Mouse (Mus musculus) heart, embryonic 10.5 days (tissue): ENCODE data around the gene Crmp1. TPM values are rescaled to one million over a fixed set of nuclear protein-coding genes. Genes with fewer than 3 reads are reported as not detected.
A peak's percentile ranks its signal among the peaks of the same experiment; 100 is the strongest.

Experiments used
- DNase-seq: peaks from one replicate; pipeline ENCODE4 v3.0.0-alpha.2; 2017; ENCODE audit warnings: low spot score
- H3K27ac ChIP-seq: fragments of 300-500 bp; sonication (generic); 2 replicates; pipeline ENCODE4 v1.5.1; 2016; ENCODE audit warnings: mild to moderate bottlenecking
- H3K27me3 ChIP-seq: fragments of 300-500 bp; sonication (generic); 2 replicates; pipeline ENCODE4 v1.6.1; 2016; ENCODE audit warnings: mild to moderate bottlenecking; ENCODE audit not compliant: poor library complexity, insufficient read depth, severe bottlenecking
- H3K36me3 ChIP-seq: fragments of 300-500 bp; sonication (generic); 2 replicates; pipeline ENCODE4 v1.6.1; 2016; ENCODE audit warnings: mild to moderate bottlenecking, moderate library complexity
- H3K4me1 ChIP-seq: fragments of 300-500 bp; sonication (generic); 2 replicates; pipeline ENCODE4 v1.6.1; 2016; ENCODE audit warnings: mild to moderate bottlenecking
- H3K4me3 ChIP-seq: fragments of 300-500 bp; sonication (generic); 2 replicates; pipeline ENCODE4 v1.5.1; 2016; ENCODE audit warnings: mild to moderate bottlenecking, moderate library complexity
- H3K9me3 ChIP-seq: fragments of 300-500 bp; sonication (generic); 2 replicates; pipeline ENCODE4 v1.6.1; 2016; ENCODE audit warnings: mild to moderate bottlenecking, moderate library complexity
- WGBS: fragments of 180-500 bp; shearing (Covaris S2); methylation state at CpG from one replicate; pipeline ENCODE4 v1.1.7; 2016; 5-methylcytosine and 5-hydroxymethylcytosine counted together
- polyA plus RNA-seq: library from polyadenylated mRNA; unstranded; fragments of >200 nt; fragmentation: Nextera tagmentation; extraction: Ambion mirVana; gene quantifications from 2 replicates; pipeline ENCODE4 v1.2.1, GENCODE M21; 2016

The Crmp1 gene
- polyA plus RNA-seq, 1 experiment from 2014 or later, result 25.2 TPM

DNA sequence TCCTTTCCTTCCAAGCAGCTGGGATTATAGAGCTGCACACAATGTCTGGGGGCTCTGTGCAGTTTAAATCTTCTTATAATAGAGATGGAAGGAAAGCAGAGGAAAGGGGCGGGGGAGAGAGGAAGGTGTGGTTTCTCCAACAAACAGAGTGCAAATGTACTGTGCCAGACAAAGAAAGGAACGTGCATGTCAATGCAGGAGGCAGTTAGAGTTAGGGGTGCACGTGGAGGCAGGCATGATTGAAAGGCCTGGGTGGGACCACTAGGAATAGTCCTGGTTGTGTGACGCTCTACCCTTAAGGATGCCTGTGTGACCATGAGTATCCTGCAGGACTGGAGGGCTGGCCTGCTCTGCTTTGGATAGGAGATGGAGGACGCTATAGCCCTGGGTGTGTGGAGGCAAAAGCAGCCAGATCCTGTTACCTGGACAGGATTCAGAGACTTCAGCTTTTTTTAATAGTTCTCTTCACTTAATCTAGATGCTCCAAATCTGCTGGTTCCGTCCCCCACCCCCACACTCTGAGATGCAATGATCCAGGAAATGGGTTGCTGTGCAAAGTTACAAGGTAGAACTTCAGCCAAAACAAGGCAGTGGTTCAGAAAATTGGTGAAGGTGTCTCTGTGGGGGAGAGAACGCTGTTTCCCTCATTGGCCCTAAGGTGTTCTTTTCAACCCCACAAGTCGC is 88.9 kb downstream of the Crmp1 start:
- Histone ChIP-seq H3K27ac (no peak overlapping the region), H3K27me3 (peaks cover 8% of the 10 kb centered on the region; the same call in 1 of the 2 replicates), H3K9me3 (no peaks in the 10 kb centered on the region), H3K36me3 (peaks cover 12% of the 10 kb centered on the region), H3K4me3 (no peak overlapping the region), H3K4me1 (no peaks in the 10 kb centered on the region)
- DNase-seq, result no peak
- WGBS, result 83% methylated on average over 8 of the region's 8 CpGs

DNA sequence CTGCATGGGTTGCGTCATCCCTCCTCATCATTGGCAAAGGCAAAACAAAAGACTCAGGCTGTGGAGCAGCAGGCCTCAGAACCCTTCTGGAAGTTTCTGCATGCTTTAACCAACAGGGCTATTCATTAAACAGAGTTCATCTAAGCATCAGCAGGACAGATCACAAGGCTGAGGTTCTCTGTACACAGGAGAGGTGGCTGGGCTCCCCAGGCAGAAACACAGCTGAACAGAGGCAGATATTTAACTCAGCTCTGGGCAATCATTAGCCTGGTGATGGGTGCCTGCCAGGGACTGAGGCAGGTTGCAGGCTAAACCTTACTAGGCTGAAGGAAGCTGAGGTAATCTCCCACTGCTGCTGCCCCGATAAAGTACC is 89.4 kb downstream of the Crmp1 start:
- 86% methylated on average over 2 of the region's 2 CpGs for WGBS
- H3K36me3 ChIP-seq, result peaks cover 7% of the 10 kb centered on the region; the same call in 1 of the 2 replicates
- no peak for DNase-seq

DNA sequence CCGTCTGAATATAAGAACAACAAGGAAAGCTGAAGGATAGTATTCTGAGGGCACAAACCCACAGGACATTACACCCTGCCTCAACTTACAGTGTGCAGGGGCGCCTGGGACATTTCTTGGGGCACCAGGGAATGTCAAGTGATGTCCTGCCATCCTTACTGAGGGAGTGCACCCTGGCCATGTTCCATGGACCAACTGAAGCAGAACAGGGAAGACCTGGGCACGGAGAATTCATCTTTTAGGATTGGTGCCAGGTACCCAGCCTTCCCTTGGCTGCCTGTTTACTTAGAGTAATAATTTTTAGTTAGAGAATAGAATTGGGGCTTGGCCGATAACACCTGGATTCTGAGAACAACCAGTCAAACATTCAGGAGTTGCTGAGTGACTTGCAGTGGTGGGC is 90.3 kb downstream of the Crmp1 start:
- peaks cover 5% of the 10 kb centered on the region; the same call in 1 of the 2 replicates for H3K36me3 ChIP-seq
- WGBS, result 78% methylated on average over 4 of the region's 4 CpGs

More for the DNA sequence above, 89.4 kb downstream of the Crmp1 start:
- Histone ChIP-seq H3K27ac (no peak overlapping the region), H3K4me1 (peaks cover 3% of the 10 kb centered on the region; the same call in 1 of the 2 replicates), H3K27me3 (peaks cover 13% of the 10 kb centered on the region; the same call in 1 of the 2 replicates), H3K4me3 (no peak overlapping the region), H3K9me3 (no peaks in the 10 kb centered on the region)

DNA sequence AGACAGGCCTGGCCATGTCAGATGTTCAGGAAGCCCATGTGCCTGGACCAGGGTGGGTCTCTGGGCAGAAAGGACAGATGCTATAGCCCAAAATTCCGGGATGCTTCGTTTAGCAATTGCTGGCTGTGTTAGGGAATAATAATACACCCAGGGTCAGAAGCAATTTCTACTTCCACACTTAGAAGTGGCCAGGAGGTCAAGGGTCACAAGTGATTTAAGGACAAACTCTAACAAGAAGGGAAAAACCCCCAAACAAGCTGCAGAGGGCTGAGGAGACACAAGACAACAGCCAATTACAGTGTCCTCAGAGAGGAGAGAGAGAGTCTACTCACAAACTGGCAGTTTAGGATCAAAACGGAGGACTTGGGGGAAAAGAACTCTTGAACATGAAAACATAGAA is 93.3 kb downstream of the Crmp1 start:
- H3K36me3 ChIP-seq, result no peaks in the 10 kb centered on the region
- peaks cover 13% of the 10 kb centered on the region; the same call in 1 of the 2 replicates for H3K27me3 ChIP-seq
- peaks cover 41% of the 10 kb centered on the region for H3K4me1 ChIP-seq
- H3K4me3 ChIP-seq, result no peak overlapping the region
- no peak overlapping the region for H3K27ac ChIP-seq
- 71% methylated on average over 3 of the region's 3 CpGs for WGBS
- H3K9me3 ChIP-seq, result no peaks in the 10 kb centered on the region
- DNase-seq, result no peak

More for the DNA sequence above, 90.3 kb downstream of the Crmp1 start:
- H3K9me3 ChIP-seq, result no peaks in the 10 kb centered on the region
- peaks cover 13% of the 10 kb centered on the region; the same call in 1 of the 2 replicates for H3K27me3 ChIP-seq
- no peak overlapping the region for H3K4me3 ChIP-seq
- peaks cover 11% of the 10 kb centered on the region for H3K4me1 ChIP-seq
- DNase-seq, result no peak
- H3K27ac ChIP-seq, result no peak overlapping the region

DNA sequence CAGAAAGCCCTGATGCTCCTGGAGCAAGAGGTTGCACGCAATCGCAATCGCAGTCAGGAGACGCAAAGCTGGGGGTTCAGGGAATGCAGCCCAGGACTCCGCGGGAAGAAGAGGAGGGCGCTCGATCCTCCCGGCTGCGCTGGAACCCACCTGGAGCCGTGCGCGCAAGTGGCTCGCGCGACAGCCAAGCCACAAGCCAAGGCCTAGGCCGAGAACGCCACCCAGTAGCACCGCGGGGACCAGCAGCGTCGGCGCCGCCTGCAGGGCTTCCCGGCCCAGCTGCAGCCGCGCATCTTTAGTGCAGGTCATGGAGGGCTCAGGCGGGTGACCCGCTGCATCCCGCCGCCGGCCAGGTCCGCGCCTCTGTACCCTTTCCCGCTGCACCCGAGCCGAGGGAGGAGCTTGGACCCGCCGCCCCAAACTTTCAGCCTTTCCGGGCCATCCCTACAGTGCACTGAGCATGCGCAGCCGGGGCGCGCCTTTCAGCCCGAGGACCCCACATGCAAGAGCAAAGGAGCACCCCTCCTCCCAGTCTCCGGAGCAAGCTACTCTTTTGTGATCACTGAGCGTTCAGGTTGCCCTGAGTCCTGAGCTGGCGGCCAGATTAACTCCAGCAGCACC is 94.9 kb downstream of the Crmp1 start, which contains the start of gene Evc:
TSS of gene Evc (minus strand) at position 410 of the 621 bp plus-strand sequence.
- under 1% methylated on average over 48 of the region's 48 CpGs for WGBS

DNA sequence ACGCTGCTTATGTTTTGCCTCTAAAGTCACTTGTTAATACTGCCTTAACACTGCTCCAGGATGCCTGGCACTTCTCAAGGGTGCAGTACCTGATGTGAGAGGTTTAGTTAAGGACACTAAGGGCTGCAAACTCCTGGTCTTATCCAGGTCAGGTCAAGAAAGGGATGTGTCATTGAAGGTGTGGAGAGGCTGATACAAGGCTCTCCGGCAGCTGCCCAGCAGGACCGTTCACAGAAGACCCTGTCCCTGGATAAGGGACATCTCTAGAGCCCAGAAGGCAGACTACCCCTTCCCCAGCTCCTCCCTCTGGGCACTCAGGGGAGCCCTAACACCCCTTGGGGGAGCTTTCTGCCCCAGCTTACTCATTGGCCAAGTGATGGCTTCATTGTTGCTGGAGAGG is 96.0 kb downstream of the Crmp1 start:
- Histone ChIP-seq H3K9me3 (no peaks in the 10 kb centered on the region), H3K4me1 (peaks cover 41% of the 10 kb centered on the region), H3K27me3 (peaks cover 7% of the 10 kb centered on the region; the same call in 1 of the 2 replicates), H3K36me3 (peaks cover 7% of the 10 kb centered on the region; the same call in 1 of the 2 replicates), H3K4me3 (peak overlapping the region; percentile 74), H3K27ac (peak overlapping the region; percentile 87)
- DNase-seq, result no peak
- 39% methylated on average over 3 of the region's 3 CpGs for WGBS

More for the DNA sequence above, 94.9 kb downstream of the Crmp1 start, which contains the start of gene Evc:
- Histone ChIP-seq H3K4me3 (peak within 1 kb of the TSS; percentile 74), H3K27ac (peak within 1 kb of the TSS; percentile 87), H3K9me3 (no peaks in the 10 kb centered on the region), H3K36me3 (0 out of 2 replicates have a peak, but pooled peaks cover 2% of the 10 kb centered on the region), H3K27me3 (peaks cover 7% of the 10 kb centered on the region; the same call in 1 of the 2 replicates), H3K4me1 (peaks cover 41% of the 10 kb centered on the region)
- DNase-seq, result peak; percentile 85

DNA sequence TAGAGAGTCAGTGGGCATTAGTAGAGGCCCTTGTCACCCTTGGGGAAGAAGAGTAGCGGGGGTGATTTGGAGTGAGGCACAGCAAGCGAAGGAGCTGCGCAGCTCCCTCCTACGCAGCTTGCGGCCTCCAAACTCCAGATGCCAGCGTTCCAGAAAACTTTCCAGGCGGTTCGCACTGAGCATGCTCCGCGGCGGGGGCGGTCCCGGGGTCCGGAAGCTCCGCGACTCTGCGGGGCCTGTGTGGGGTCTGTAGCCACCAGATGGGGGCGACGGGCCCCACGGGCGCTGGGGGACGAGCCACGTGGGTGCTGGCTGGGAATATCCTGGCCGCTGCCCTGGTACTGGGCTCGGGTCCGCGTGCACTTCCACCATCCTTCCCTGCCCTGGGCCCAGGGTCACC is 96.5 kb downstream of the Crmp1 start, which contains the start of gene Evc2:
TSS of gene Evc2 (plus strand) at position 212 of the 400 bp plus-strand sequence.
- Histone ChIP-seq H3K36me3 (peaks cover 12% of the 10 kb centered on the region; the same call in 1 of the 2 replicates), H3K9me3 (no peaks in the 10 kb centered on the region), H3K27me3 (peaks cover 7% of the 10 kb centered on the region; the same call in 1 of the 2 replicates), H3K4me1 (peaks cover 41% of the 10 kb centered on the region), H3K4me3 (peak within 1 kb of the TSS; percentile 74), H3K27ac (peak within 1 kb of the TSS; percentile 87)
- under 1% methylated on average over 27 of the region's 27 CpGs for WGBS
- peak; percentile 90 for DNase-seq

Other genes with a start within 250 kb of the Crmp1 start
- not detected in 2 replicates for gene Gm1043, start 156.6 kb upstream of the Crmp1 start, polyA plus RNA-seq
- gene Evc, start 95.0 kb downstream of the Crmp1 start, polyA plus RNA-seq, result 6.4 and 9.7 TPM in 2 replicates
- 14.4 and 14.9 TPM in 2 replicates for gene Evc2, start 96.6 kb downstream of the Crmp1 start, polyA plus RNA-seq